Mouse (Mus musculus) adrenal gland (tissue): ENCODE measurements around the gene Gm1993.
"Not testable (repeated sequence)": the region's sequence is repeated elsewhere in the genome, so short reads cannot be mapped to it uniquely, and the experiment has no call there.

Experiments used
- intact Hi-C: fragments of 180-260 bp; cut with DNase I; formaldehyde crosslinking; loops from one replicate; pipeline ENCODE4 v1.15.1; 2025
- long read RNA-seq, 2 experiments: library from polyadenylated mRNA; unstranded; transcript quantifications; one replicate each; pipeline ENCODE4 v2.0.0; 2020; ENCODE audit warnings: borderline replicate concordance in 1 of 2; ENCODE audit not compliant: insufficient replicate concordance in 1 of 2

Gm1993 gene
- long read RNA-seq, experiment 1: 0 reads
- long read RNA-seq, experiment 2: 0 reads

DNA sequence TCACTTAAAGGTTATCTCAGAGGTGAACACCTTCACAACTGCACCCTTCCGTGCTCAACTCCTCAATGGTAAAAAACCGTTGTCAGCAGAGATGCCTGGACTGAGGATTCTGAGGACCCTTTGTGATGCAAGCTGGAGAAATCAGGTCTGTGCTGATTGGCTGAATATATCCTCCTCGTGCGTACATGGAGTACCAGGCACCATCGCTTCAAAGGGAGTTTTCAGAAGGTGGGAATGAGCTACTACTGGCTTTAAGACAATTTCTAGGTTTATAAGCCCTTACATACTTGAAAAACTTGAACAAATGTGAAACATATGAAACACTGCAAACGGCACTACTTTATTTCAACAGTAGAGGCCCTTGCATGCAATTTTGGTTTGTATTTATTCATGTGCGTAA is at the start of gene Gm1993:
Gm1993 (minus strand) TSS at position 101 of the 400 bp plus-strand sequence.
- intact Hi-C loops: not testable (repeated sequence)
